Mouse (Mus musculus): ENCODE results near the gene Muc1. TPM values are rescaled to one million over a fixed set of nuclear protein-coding genes. Genes with fewer than 3 reads are reported as not detected.

Muc1 gene
- polyA plus RNA-seq, 1 experiment from 2014 or later: 13.2 TPM

DNA sequence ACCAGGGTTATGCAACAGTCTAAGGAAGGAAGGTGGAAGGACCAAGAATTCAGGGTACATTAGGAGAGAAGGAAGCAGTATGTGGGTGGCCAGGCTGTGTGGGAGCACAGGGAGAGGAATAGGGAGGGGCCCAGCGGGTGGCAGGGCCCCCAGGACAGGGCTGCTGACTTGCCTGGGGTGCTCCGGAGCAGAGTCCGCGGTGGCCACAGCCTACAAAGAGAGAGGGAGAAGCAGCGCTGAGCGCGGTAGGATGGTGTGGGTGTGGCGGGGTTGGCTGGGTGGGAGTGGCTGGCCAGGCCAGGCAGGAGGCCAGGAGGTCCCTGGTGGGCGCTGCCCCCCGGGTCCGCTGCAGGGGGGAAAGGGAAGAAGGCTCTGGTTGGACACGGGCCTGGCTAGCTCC lies 9.6 kb downstream of the Muc1 start:
- H3K4me1 ChIP-seq (ENCODE audit: control insufficient read depth, insufficient read depth, low read length): peaks cover 16% of the 10 kb centered on the region
- 0 out of 2 replicates have a peak overlapping the region, but pooled peaks have one; percentile 9 for H3K9ac ChIP-seq (ENCODE audit: low read depth, low read length)
- H3K27ac ChIP-seq (ENCODE audit: low read length): peak overlapping the region; percentile 4; the same call in 1 of the 2 replicates
- no peaks in the 10 kb centered on the region; the same call in 1 of the 2 replicates for H3K36me3 ChIP-seq (ENCODE audit: control insufficient read depth, insufficient read depth, low read length)
- peak overlapping the region; percentile 35; the same call in 1 of the 2 replicates for H3K4me2 ChIP-seq (ENCODE audit: low read depth, low read length)
- no peak overlapping the region for H3K4me3 ChIP-seq (ENCODE audit: low read length)
- WGBS: 51% methylated on average over 11 of the region's 12 CpGs
- ATAC-seq: peak; percentile 82
- H3K27me3 ChIP-seq (replicated peaks; ENCODE audit: control insufficient read depth, insufficient read depth, low read length): no peaks in the 10 kb centered on the region
- no peaks in the 10 kb centered on the region for H3K9me3 ChIP-seq (ENCODE audit: control insufficient read depth, low read length)

DNA sequence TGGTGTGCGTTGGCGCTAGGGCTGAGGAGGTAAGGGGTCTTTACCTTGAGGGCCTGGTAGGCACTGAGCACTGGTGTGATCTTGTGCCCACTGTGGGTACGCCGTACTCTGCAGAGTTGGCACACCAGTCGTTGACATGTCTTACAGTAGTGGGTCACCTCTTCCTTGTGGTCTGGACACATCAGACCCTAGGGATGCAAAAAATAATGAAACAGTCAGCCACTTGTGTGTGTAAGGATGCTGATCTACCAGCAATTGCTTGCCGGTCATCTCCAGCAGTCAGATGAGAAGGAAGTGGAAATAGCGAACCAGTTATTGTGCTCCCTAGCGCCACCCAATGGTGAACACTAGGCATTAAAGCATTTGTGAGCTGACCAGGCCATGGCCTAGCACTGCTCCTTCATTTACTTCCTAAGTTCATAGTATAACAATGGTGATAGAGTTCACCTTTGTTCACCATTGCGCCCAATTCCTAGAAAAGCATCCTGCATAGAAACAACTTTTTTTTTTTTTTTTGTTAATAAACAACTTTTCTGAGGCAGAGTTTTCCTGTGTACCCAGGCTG lies 13.6 kb downstream of the Muc1 start:
- Histone ChIP-seq H3K27ac (ENCODE audit: low read length) (no peak overlapping the region), H3K4me1 (ENCODE audit: control insufficient read depth, insufficient read depth, low read length) (peaks cover 27% of the 10 kb centered on the region), H3K9me3 (ENCODE audit: control insufficient read depth, low read length) (no peaks in the 10 kb centered on the region), H3K4me3 (ENCODE audit: low read length) (no peak overlapping the region), H3K9ac (ENCODE audit: low read depth, low read length) (no peak overlapping the region), H3K27me3 (replicated peaks; ENCODE audit: control insufficient read depth, insufficient read depth, low read length) (no peaks in the 10 kb centered on the region), H3K36me3 (ENCODE audit: control insufficient read depth, insufficient read depth, low read length) (no peaks in the 10 kb centered on the region), H3K4me2 (ENCODE audit: low read depth, low read length) (no peak overlapping the region)
- 72% methylated on average over 9 of the region's 9 CpGs for WGBS
- no peak for ATAC-seq

DNA sequence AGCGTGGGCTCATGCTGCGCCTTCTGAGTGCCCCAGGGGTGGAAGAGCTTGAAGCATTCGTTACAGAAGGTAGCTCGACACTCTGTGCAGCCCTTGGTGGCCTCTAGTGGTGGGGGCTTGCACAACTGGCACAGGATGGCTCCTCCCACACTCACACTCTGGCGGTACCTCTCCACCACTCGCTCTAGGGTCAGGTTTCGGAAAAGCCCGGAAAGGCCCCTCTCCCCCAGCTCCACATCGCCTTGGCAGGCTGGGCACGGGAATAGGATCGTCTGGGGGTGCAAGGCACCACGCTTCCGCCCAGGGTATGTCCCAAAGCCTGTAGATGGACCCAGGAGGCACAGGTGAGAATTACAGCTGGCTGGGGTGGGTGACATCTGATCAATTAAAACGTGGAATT lies 14.8 kb downstream of the Muc1 start:
- Histone ChIP-seq H3K9ac (ENCODE audit: low read depth, low read length) (peak overlapping the region; percentile 37), H3K27me3 (replicated peaks; ENCODE audit: control insufficient read depth, insufficient read depth, low read length) (no peaks in the 10 kb centered on the region), H3K9me3 (ENCODE audit: control insufficient read depth, low read length) (no peaks in the 10 kb centered on the region), H3K27ac (ENCODE audit: low read length) (no peak overlapping the region), H3K4me1 (ENCODE audit: control insufficient read depth, insufficient read depth, low read length) (peaks cover 32% of the 10 kb centered on the region), H3K4me2 (ENCODE audit: low read depth, low read length) (no peak overlapping the region; the same call in 1 of the 2 replicates), H3K4me3 (ENCODE audit: low read length) (0 out of 2 replicates have a peak overlapping the region, but pooled peaks have one; percentile 5), H3K36me3 (ENCODE audit: control insufficient read depth, insufficient read depth, low read length) (no peaks in the 10 kb centered on the region)
- 0 out of 2 replicates have a peak, but pooled peaks have one; percentile 19 for ATAC-seq
- 23% methylated on average over 14 of the region's 14 CpGs for WGBS

DNA sequence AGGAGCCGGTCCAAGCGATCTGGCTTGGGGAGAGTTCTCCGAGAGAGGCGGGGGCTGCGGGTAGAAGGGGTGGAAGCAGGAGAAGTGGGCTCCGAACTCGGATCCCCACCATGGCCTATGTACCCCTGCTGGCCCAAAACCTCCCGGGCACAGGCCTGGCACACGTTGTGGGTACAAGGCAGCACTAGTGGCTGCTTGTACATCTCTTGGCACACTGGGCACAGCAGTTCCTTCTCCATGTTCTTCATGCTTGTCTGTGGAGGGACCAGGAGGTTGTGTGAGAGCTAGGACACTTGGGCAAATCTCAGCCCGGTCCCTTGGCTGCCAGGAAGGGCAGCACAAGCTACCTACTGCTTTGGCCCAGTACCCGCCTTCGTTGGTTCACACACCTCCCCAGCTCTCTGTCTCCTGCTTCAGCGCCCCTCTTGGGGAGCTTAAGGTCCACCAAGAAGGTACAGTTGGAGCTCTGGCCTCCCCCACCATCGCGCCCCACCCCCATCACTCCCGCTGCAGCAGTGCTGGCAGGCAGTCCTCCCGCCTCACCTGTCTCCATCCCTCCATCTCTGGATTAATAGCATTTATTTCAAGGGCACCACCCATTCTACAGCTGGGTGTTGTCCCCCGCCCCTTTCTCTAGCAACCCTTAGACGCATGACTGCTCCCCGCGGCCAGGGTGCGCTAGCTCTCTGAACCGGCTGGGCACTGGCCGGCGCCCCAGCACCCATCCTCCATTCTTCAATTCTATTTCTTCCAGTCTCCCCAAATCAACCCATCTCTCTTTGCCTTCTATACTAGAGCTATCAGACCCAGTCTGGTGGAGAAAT lies 15.5 kb downstream of the Muc1 start:
- Histone ChIP-seq H3K9me3 (ENCODE audit: control insufficient read depth, low read length) (no peaks in the 10 kb centered on the region), H3K4me2 (ENCODE audit: low read depth, low read length) (peak overlapping the region; percentile 91), H3K27ac (ENCODE audit: low read length) (no peak overlapping the region), H3K4me3 (ENCODE audit: low read length) (peak overlapping the region; percentile 44), H3K36me3 (ENCODE audit: control insufficient read depth, insufficient read depth, low read length) (no peaks in the 10 kb centered on the region), H3K27me3 (replicated peaks; ENCODE audit: control insufficient read depth, insufficient read depth, low read length) (no peaks in the 10 kb centered on the region), H3K9ac (ENCODE audit: low read depth, low read length) (peak overlapping the region; percentile 57), H3K4me1 (ENCODE audit: control insufficient read depth, insufficient read depth, low read length) (peaks cover 28% of the 10 kb centered on the region)
- WGBS: 17% methylated on average over 25 of the region's 25 CpGs
- no peak for ATAC-seq

DNA sequence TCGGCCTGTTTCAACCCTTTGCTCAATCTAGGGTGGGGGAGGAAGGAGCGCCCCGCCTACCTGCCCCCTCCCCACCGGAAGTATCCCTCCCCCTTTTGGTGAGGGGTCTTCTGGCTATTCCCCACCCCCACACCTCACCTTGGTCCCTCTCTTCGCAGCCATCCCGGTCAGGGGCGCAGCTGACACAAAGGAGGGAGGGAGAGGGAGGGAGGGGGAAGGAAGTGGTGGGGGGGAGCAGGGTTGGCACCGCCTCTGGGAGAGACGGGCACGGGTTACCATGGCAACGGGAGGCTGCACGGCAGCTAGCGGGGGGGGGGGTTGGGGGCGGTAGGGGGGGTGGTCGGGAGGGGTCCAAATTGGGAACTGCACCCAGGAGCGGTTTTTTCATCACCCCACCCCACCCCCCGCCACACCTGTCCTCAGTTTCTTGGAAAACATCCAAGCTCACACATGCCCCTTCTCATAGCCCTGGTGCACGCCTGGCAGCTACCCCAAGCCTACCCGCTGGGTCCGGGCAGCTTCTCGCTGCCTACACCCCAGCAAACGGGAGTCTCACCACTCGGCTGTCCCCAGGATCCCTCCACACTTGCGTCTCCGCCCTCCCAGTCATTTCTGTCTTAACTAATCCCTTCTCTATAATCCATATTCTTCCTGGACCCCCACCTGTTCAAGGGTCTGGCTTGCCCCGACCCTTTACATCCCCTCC lies 16.3 kb downstream of the Muc1 start:
- Histone ChIP-seq H3K4me2 (ENCODE audit: low read depth, low read length) (peak overlapping the region; percentile 91), H3K9me3 (ENCODE audit: control insufficient read depth, low read length) (no peaks in the 10 kb centered on the region), H3K4me3 (ENCODE audit: low read length) (peak overlapping the region; percentile 44), H3K4me1 (ENCODE audit: control insufficient read depth, insufficient read depth, low read length) (peaks cover 28% of the 10 kb centered on the region), H3K36me3 (ENCODE audit: control insufficient read depth, insufficient read depth, low read length) (no peaks in the 10 kb centered on the region), H3K27me3 (replicated peaks; ENCODE audit: control insufficient read depth, insufficient read depth, low read length) (no peaks in the 10 kb centered on the region), H3K9ac (ENCODE audit: low read depth, low read length) (peak overlapping the region; percentile 57), H3K27ac (ENCODE audit: low read length) (no peak overlapping the region)
- under 1% methylated on average over 25 of the region's 26 CpGs for WGBS
- ATAC-seq: no peak

DNA sequence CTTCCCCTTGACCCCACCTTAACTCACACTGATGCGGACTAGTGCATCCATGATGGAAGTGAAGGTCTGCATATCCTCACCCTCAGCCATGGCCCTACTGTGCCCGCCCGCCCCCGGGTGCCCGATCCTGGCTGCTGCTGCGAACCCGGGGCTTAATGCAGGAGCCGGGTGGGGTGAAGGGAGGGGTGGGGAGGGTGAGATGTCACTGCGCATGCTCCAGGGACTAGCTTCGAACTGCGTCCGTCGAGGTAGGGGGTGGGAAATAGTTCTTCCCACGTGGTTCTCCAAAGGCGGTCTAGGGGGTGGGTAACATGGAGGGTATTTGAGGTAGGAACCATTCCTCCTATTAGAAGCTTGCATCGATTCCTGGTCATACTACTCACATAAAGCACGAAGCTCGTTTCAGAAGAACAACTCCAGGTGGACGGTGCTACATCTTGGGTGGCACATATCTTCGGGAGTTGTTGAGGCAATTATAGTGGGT lies 16.9 kb downstream of the Muc1 start, which contains the start of gene Krtcap2:
Krtcap2 (plus strand) TSS at position 279 of the 484 bp plus-strand sequence.
- Histone ChIP-seq H3K36me3 (ENCODE audit: control insufficient read depth, insufficient read depth, low read length) (no peaks in the 10 kb centered on the region), H3K4me3 (ENCODE audit: low read length) (peak within 1 kb of the TSS; percentile 82)
- WGBS: 3% methylated on average over 20 of the region's 20 CpGs

DNA sequence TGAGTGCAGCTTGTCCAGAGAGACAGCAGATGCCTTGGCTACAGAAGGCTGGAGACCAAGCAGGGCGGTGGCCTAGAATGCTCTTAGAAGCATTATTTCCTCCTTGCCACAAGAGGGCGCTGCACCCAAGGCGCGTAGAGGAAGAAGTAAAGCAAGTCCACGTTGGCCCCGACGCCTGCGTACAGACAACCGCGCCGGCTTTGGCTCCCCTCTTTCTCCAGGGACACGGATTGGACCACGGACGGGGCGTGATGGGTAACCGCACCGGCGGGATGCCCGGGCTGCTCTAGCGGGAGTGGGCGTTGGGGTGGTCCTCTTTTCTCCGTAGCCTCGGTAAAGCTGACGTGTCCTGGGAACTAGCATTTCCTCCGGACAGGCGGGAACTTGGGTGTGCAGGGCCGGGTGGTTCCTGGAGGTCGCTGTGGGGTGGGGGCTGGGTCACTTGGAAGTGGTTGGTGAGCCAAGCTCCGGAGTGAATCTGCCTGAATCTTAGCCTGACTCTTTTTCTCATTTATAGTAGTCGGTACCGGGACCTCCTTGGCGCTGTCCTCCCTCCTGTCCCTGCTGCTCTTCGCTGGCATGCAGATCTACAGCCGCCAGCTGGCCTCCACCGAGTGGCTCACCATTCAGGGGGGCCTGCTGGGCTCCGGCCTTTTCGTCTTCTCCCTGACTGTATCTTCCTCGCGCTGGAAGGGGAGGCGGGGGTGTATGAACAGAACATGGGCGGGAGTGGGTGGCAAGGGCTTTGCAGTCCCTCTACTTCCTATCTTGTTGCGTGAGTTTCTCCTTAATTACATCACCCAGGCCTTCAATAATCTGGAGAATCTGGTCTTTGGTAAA lies 17.6 kb downstream of the Muc1 start, which contains the start of gene Trim46:
Trim46 (minus strand) TSS at position 49 of the 840 bp plus-strand sequence.
- H3K27me3 ChIP-seq (replicated peaks; ENCODE audit: control insufficient read depth, insufficient read depth, low read length): no peaks in the 10 kb centered on the region
- H3K4me1 ChIP-seq (ENCODE audit: control insufficient read depth, insufficient read depth, low read length): peaks cover 39% of the 10 kb centered on the region
- peak within 1 kb of the TSS; percentile 82 for H3K4me3 ChIP-seq (ENCODE audit: low read length)
- H3K9ac ChIP-seq (ENCODE audit: low read depth, low read length): peak within 1 kb of the TSS; percentile 89
- peak; percentile 82 for ATAC-seq
- under 1% methylated on average over 42 of the region's 42 CpGs for WGBS
- peak within 1 kb of the TSS; percentile 91 for H3K4me2 ChIP-seq (ENCODE audit: low read depth, low read length)
- H3K27ac ChIP-seq (ENCODE audit: low read length): peak within 1 kb of the TSS; percentile 82
- H3K36me3 ChIP-seq (ENCODE audit: control insufficient read depth, insufficient read depth, low read length): no peaks in the 10 kb centered on the region
- H3K9me3 ChIP-seq (ENCODE audit: control insufficient read depth, low read length): no peaks in the 10 kb centered on the region

More for the DNA sequence above, 16.9 kb downstream of the Muc1 start, which contains the start of gene Krtcap2:
- peak within 1 kb of the TSS; percentile 89 for H3K9ac ChIP-seq (ENCODE audit: low read depth, low read length)
- H3K4me1 ChIP-seq (ENCODE audit: control insufficient read depth, insufficient read depth, low read length): peaks cover 32% of the 10 kb centered on the region
- peak within 1 kb of the TSS; percentile 82 for H3K27ac ChIP-seq (ENCODE audit: low read length)
- H3K4me2 ChIP-seq (ENCODE audit: low read depth, low read length): peak within 1 kb of the TSS; percentile 91
- H3K9me3 ChIP-seq (ENCODE audit: control insufficient read depth, low read length): no peaks in the 10 kb centered on the region
- ATAC-seq: peak; percentile 9
- no peaks in the 10 kb centered on the region for H3K27me3 ChIP-seq (replicated peaks; ENCODE audit: control insufficient read depth, insufficient read depth, low read length)

DNA sequence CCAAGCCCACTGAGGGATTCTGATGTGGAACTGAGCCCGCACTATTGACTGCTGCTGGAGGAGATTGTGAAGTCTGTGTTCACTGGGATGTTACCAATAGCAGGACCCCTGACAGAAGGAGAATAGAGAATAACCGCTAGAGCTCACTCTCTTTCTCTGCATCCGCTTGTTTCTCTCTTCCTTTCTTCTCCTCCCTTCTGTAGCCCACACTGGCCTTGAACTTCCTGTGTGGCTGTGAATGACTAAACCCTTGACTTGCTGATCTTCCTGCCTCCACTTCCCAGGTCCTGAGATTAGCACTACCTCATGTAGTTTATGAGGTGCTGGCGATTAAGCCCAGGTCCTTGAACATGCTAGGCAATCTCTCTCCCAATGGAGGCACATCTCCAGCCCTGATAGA lies 18.6 kb downstream of the Muc1 start:
- no peaks in the 10 kb centered on the region for H3K9me3 ChIP-seq (ENCODE audit: control insufficient read depth, low read length)
- WGBS: 89% methylated on average over 4 of the region's 4 CpGs
- H3K4me3 ChIP-seq (ENCODE audit: low read length): peak overlapping the region; percentile 82; the same call in 1 of the 2 replicates
- no peaks in the 10 kb centered on the region for H3K27me3 ChIP-seq (replicated peaks; ENCODE audit: control insufficient read depth, insufficient read depth, low read length)
- H3K27ac ChIP-seq (ENCODE audit: low read length): no peak overlapping the region
- H3K9ac ChIP-seq (ENCODE audit: low read depth, low read length): peak overlapping the region; percentile 89; the same call in 1 of the 2 replicates
- peaks cover 48% of the 10 kb centered on the region for H3K4me1 ChIP-seq (ENCODE audit: control insufficient read depth, insufficient read depth, low read length)
- no peaks in the 10 kb centered on the region for H3K36me3 ChIP-seq (ENCODE audit: control insufficient read depth, insufficient read depth, low read length)
- H3K4me2 ChIP-seq (ENCODE audit: low read depth, low read length): peak overlapping the region; percentile 91
- ATAC-seq: no peak
